Mouse (Mus musculus) kidney, postnatal 25 days (tissue): ENCODE measurements around the gene Bmp6.

Experiments
- DNase-seq, 2 experiments: peaks; one replicate each; pipeline ENCODE4 v3.0.0; 2021; ENCODE audit warnings: mixed read lengths in 2 of 2

The Bmp6 gene

GRCm38 (mm10) chr13:38354284-38354683, 9.4 kb downstream of the Bmp6 start:
- no peak for DNase-seq

GRCm38 (mm10) chr13:38359045-38359444, 14.1 kb downstream of the Bmp6 start:
- DNase-seq: no peak

DNA sequence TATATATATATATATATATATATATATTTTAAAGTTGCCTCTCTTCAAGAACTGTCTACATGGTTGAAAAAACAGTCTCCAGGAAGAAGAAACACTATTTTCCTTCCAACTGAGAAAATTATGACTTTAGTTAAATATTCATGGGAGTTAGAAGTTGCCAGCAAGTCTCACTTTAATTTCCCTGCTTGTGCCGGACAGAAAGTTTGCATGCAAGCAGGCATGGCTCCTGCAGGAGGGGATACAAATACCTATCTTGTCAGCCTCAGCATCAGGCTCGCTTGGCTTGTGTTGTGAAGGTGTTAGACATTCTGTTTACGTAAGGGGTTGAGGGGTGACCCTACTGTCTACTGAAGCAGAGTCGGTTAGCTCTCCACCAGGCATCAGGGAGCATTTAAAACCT, 17.8 kb downstream of the Bmp6 start:
- DNase-seq: no peak

GRCm38 (mm10) chr13:38363869-38364268, 19.0 kb downstream of the Bmp6 start:
- peak in 1 of 2 experiments; percentile 52 for DNase-seq

- no peak for DNase-seq
Observed at GRCm38 (mm10) chr13:38369624-38370023, 24.7 kb downstream of the Bmp6 start.

DNA sequence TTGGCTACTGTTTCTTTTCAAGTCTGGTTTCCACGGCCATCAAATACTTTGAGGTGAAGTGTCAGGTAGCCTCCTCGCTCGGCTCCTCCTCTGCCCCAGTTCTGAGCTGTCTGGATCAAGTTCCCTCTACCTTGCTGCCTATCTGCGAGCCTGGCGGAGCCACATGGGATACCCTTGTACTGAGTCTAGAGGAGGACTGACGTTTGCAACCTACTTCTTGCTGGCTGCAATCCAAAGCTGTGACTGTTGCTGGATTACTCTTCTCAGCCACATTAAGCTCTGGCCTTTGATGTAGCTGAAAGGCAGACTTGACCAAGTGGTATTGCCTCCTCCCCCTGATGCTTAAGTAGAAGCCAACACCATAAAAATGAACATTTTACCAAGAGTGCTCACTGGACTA, 31.2 kb downstream of the Bmp6 start:
- DNase-seq: peak; percentile 43 to 58

- no peak for DNase-seq
Observed at GRCm38 (mm10) chr13:38377355-38377754, 32.4 kb downstream of the Bmp6 start.

- DNase-seq: no peak
Observed at GRCm38 (mm10) chr13:38379806-38380205, 34.9 kb downstream of the Bmp6 start.

- no peak for DNase-seq
Observed at GRCm38 (mm10) chr13:38386035-38386559, 41.2 kb downstream of the Bmp6 start.

DNA sequence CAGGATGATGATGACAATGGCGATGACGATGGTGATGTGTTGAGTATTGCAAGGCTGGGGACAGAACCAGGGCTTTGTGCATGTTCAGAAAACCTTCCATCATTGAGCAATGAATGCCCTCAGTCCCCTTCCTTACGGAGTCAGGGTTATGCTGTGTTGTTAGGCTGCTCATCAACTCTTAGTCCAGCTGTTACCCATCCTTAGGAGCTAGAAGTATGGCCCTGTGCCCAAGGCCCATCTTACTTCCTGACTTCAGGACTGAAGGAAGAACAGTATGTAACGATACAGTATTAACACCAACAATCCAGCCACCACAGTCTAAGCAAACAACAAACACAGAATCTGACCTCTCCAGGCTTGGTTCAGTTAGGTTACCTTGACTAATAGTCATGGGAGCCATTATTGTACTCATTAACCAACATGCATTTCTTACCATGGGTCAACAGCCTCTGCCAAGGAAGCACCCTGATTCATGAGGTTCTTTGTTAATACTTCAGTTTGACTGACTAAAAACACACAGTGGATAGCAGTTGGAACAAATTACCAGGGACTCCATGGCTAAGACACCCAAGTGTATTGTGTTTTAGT, 42.6 kb downstream of the Bmp6 start:
- peak in 1 of 2 experiments; percentile 55 for DNase-seq

- DNase-seq: no peak
Observed at GRCm38 (mm10) chr13:38393444-38393843, 48.5 kb downstream of the Bmp6 start.

DNA sequence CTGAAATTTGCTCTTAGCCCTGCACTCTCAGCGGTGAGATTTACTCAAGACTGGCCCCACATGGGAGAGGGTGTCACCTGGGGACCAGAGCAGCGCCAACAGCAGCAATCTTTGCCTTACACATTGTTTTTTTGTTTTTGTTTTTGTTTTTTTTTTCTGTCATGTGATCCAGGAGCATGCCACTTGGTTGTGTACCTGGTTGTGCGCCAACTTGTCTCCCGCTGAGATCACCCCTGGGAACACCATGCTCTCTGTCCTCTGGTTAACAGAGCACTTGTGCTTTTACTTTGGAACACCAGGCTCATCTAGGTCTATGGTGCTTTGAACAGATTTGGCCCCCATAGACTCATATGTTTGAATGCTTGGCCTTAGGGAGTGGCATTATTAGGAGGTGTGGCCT, 50.1 kb downstream of the Bmp6 start:
- DNase-seq: no peak

GRCm38 (mm10) chr13:38397007-38397545, 52.2 kb downstream of the Bmp6 start:
- no peak for DNase-seq

DNA sequence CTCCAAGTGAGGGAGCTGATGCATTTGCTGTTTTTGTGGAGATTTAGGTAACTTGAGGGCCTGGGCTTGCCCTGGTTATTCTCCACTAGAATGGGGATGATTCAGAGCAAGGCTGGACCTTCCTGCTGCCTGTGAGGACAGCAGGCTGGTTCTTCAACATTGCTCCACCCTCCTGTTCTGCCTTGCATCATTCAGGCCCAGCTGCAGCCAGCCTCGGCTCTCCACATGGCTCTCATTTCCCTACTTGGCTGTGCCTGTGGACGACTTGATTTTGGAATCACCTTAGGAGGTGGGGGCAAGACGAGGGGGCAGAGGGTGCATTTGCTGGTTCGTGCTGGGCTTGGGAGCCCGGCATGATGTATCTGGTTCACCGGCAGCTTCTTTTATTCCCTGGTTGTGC, 53.8 kb downstream of the Bmp6 start:
- DNase-seq: no peak

- no peak for DNase-seq
Observed at GRCm38 (mm10) chr13:38400662-38401061, 55.8 kb downstream of the Bmp6 start.

DNA sequence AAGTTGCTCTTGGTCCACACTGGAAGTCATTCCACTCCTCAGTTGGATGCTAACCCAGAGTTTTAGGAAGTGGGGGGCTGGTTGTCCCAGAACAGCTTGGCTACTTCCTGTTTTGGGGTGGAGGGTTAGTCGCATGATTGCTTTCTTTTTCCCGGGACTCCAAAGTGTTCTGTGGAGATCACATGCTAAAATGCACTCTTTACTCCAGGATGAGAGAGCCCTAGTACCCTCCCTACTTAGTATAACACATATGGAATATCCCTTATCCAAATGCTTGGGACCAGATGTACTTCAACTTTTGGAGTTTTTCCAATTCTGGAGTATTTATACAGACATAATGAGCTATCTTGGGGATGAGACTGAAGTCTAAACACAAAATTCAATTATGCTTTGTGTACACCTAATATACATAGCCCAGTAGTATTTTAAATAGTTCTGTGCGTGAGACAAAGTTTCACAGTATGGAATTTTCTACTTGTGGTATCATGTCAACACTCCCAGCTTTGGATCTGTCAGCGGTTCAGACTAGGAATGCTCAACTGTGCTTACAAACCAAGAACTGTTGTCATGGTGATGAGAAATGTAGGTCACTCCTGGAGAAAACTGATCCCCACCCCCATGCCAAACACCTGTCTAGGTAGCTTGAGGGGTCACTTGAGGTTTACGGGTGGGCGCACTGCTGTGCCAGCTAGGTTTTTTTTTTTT, 62.9 kb downstream of the Bmp6 start:
- DNase-seq: no peak

DNA sequence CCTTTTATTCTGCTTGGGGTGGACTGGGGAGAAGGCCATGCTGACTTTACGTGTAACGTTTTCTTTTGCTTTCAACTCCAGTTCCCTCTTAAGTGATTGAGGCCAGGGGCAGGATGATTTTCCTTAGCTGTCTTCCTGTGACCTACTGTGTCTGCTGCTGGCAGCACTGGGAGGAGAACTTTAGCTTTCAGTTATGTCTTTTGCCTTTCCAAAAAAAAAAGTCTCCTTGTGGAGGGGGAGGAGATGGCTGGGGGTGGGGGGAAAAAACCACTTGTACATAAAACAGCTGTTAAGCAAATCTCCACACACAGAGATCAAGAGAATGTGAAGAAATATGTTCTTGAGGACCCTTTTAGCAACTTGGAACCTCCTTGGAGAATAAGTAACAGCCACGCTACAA, 63.7 kb downstream of the Bmp6 start:
- no peak for DNase-seq

DNA sequence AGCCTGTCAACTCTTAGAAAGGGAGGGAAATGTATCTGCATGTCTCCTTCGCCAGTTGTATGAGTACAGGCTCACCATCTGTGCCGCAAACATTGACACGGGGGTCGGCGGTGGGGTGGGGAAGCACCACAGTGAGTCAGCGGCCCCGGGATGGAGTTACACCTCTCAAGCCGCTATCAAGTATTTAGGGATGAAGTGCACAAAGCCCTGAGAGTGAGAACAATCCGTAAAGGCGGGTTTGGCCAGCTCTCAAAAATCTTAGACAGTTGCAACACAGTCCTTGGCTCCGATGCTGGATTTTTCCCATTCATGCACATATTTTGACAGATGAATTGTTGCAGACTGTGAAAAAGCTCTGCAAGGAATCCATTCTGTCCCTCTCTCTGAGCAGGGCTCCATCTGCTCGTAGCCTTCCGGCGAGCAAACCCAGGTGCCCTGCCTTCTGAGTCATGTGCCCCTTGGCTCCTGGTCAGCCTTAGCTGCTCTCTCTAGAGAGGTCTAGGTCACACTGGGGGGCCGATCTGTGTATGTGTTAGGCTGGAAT, 65.5 kb downstream of the Bmp6 start:
- peak; percentile 61 to 66 for DNase-seq

DNA sequence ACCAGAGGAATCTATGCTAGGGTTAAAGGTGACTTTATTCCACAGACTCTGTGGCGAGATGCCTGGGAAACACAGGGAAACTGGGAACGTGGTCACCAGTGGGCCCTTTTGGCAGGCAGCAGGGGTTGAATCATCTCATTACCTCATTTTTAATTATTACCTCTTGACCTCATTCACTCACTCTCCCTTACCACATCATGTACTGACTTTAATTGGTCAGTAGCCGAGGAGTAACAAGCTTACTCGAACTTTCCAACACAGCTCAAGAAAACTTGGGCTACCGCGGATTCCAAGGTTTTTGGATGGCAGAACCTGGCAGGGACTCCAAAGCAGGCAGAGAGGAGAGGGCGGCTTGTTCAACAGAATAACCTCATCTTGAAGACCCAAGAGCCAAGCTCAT, 74.9 kb downstream of the Bmp6 start:
- DNase-seq: no peak

DNA sequence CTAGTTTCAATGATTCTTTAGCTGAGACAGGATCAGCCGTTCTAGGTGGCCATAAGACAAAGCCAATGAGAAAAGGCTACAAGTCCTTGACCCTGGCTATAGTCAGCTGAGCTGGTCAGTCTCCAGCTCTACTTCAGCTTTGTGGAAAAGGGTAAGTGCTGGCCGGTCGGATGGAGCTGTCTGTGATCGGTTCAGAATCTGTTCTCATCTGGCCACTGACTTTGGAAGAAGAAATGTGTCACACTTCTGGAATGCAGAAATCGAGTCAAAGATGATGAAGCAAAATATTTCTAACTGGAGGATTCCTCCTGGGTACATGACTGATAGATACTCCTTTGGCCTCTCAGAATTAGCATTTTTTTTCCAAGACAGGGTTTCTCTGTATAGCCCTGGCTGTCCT, 77.6 kb downstream of the Bmp6 start:
- no peak for DNase-seq

- no peak for DNase-seq
Observed at GRCm38 (mm10) chr13:38425294-38425693, 80.4 kb downstream of the Bmp6 start.

- peak; percentile 64 to 82 for DNase-seq
Observed at GRCm38 (mm10) chr13:38429671-38430070, 84.8 kb downstream of the Bmp6 start.

- no peak for DNase-seq
Observed at GRCm38 (mm10) chr13:38430075-38430474, 85.2 kb downstream of the Bmp6 start.

- no peak for DNase-seq
Observed at GRCm38 (mm10) chr13:38434831-38435230, 89.9 kb downstream of the Bmp6 start.
